Mouse (Mus musculus) ES-Bruce4 (cell line): ENCODE data around the gene Itch. TPM values are rescaled to one million over a fixed set of nuclear protein-coding genes. Genes with fewer than 3 reads are reported as not detected.

ENCODE experiments used
- H3K27ac ChIP-seq: 2 replicates; pipeline ENCODE4 v1.5.1; 2012; ENCODE audit warnings: low read length, inconsistent platforms; ENCODE audit not compliant: insufficient read depth
- H3K27me3 ChIP-seq: 2 replicates; pipeline ENCODE4 v1.6.1; 2012; ENCODE audit warnings: mild to moderate bottlenecking, low read length, inconsistent platforms; ENCODE audit not compliant: control insufficient read depth, poor library complexity, insufficient read depth, severe bottlenecking
- H3K36me3 ChIP-seq: 2 replicates; pipeline ENCODE4 v1.6.1; 2012; ENCODE audit warnings: inconsistent platforms, mild to moderate bottlenecking, low read length, moderate library complexity; ENCODE audit not compliant: control insufficient read depth, poor library complexity, insufficient read depth, severe bottlenecking
- H3K4me1 ChIP-seq: one replicate; pipeline ENCODE4 v1.8.1; 2011; ENCODE audit warnings: low read length; ENCODE audit not compliant: control insufficient read depth, insufficient read depth
- H3K4me3 ChIP-seq: 2 replicates; pipeline ENCODE4 v1.5.1; 2011; ENCODE audit warnings: low read depth, mild to moderate bottlenecking, low read length
- H3K9ac ChIP-seq: 2 replicates; pipeline ENCODE4 v1.6.1; 2012; ENCODE audit warnings: low read depth, mild to moderate bottlenecking, inconsistent platforms; ENCODE audit not compliant: poor library complexity, severe bottlenecking
- H3K9me3 ChIP-seq: replicated peaks from 2 replicates; pipeline ENCODE4 v1.6.1; 2012; ENCODE audit warnings: mild to moderate bottlenecking, low read length, inconsistent platforms; ENCODE audit not compliant: control insufficient read depth, poor library complexity, insufficient read depth, severe bottlenecking
- CTCF ChIP-seq: IDR thresholded peaks from one replicate; pipeline ENCODE4 v1.8.1; 2011; ENCODE audit warnings: low read depth, low read length
- EP300 ChIP-seq: IDR thresholded peaks from 2 replicates; pipeline ENCODE4 v1.6.1; 2011; ENCODE audit warnings: low read depth, low read length; ENCODE audit not compliant: insufficient read depth
- POLR2A ChIP-seq: IDR thresholded peaks from one replicate; pipeline ENCODE4 v1.8.1; 2011; ENCODE audit warnings: low read length; ENCODE audit not compliant: insufficient read depth
- polyA plus RNA-seq: library from polyadenylated mRNA; stranded (reverse); fragments of >200 nt; gene quantifications from 2 replicates; pipeline ENCODE4 v1.2.4, GENCODE M21; 2011; ENCODE audit warnings: low read depth; ENCODE audit not compliant: missing spikeins, insufficient read depth, insufficient read length

The Itch gene
- polyA plus RNA-seq, 1 experiment, result 50.6 TPM

- Histone ChIP-seq H3K27me3 (no peaks in the 10 kb centered on the region), H3K27ac (no peak overlapping the region), H3K9ac (no peak overlapping the region), H3K4me3 (no peak overlapping the region), H3K36me3 (no peaks in the 10 kb centered on the region), H3K4me1 (no peaks in the 10 kb centered on the region), H3K9me3 (0 out of 2 replicates have a peak, but pooled peaks cover 2% of the 10 kb centered on the region)
- TF ChIP-seq EP300, result no peak
Observed at GRCm38 (mm10) chr2:155093418-155093817, 39.9 kb upstream of the Itch start.

GRCm38 (mm10) chr2:155098720-155099380 is 34.5 kb upstream of the Itch start:
- Histone ChIP-seq H3K27me3 (no peaks in the 10 kb centered on the region), H3K4me3 (no peak overlapping the region), H3K9me3 (0 out of 2 replicates have a peak, but pooled peaks cover 2% of the 10 kb centered on the region), H3K27ac (no peak overlapping the region), H3K9ac (no peak overlapping the region), H3K4me1 (peaks cover 4% of the 10 kb centered on the region), H3K36me3 (no peaks in the 10 kb centered on the region)
- no peak for TF ChIP-seq CTCF
- no peak for TF ChIP-seq POLR2A
- no peak for TF ChIP-seq EP300

- Histone ChIP-seq H3K27ac (no peak overlapping the region), H3K27me3 (no peaks in the 10 kb centered on the region), H3K4me3 (no peak overlapping the region), H3K9ac (no peak overlapping the region), H3K9me3 (0 out of 2 replicates have a peak, but pooled peaks cover 2% of the 10 kb centered on the region), H3K36me3 (no peaks in the 10 kb centered on the region), H3K4me1 (peaks cover 4% of the 10 kb centered on the region)
- TF ChIP-seq EP300, result peak; percentile 59; the same call in 1 of the 2 replicates
- TF ChIP-seq CTCF, result no peak
Observed at GRCm38 (mm10) chr2:155099421-155099820, 33.9 kb upstream of the Itch start.

GRCm38 (mm10) chr2:155099994-155100795 is 33.1 kb upstream of the Itch start:
- TF ChIP-seq POLR2A (no peak), CTCF (no peak), EP300 (no peak)
- Histone ChIP-seq H3K4me1 (peaks cover 4% of the 10 kb centered on the region), H3K9ac (no peak overlapping the region), H3K9me3 (0 out of 2 replicates have a peak, but pooled peaks cover 2% of the 10 kb centered on the region), H3K27ac (no peak overlapping the region), H3K36me3 (no peaks in the 10 kb centered on the region), H3K4me3 (no peak overlapping the region), H3K27me3 (no peaks in the 10 kb centered on the region)

- TF ChIP-seq POLR2A, result no peak
- TF ChIP-seq CTCF, result no peak
- no peak for TF ChIP-seq EP300
- Histone ChIP-seq H3K4me1 (peaks cover 4% of the 10 kb centered on the region), H3K9me3 (0 out of 2 replicates have a peak, but pooled peaks cover 2% of the 10 kb centered on the region), H3K27me3 (no peaks in the 10 kb centered on the region), H3K36me3 (no peaks in the 10 kb centered on the region), H3K27ac (no peak overlapping the region), H3K4me3 (no peak overlapping the region), H3K9ac (no peak overlapping the region)
Observed at GRCm38 (mm10) chr2:155100796-155101259, 32.5 kb upstream of the Itch start.

GRCm38 (mm10) chr2:155101761-155102181 is 31.5 kb upstream of the Itch start:
- Histone ChIP-seq H3K4me3 (no peak overlapping the region), H3K27me3 (no peaks in the 10 kb centered on the region), H3K36me3 (no peaks in the 10 kb centered on the region), H3K9me3 (0 out of 2 replicates have a peak, but pooled peaks cover 1% of the 10 kb centered on the region), H3K9ac (no peak overlapping the region), H3K4me1 (peaks cover 4% of the 10 kb centered on the region), H3K27ac (no peak overlapping the region)
- no peak for TF ChIP-seq POLR2A
- no peak for TF ChIP-seq CTCF
- no peak for TF ChIP-seq EP300
